Mouse (Mus musculus) limb, embryonic 13.5 days (tissue): ENCODE measurements around the gene Krt42. TPM values are rescaled to one million over a fixed set of nuclear protein-coding genes. Genes with fewer than 3 reads are reported as not detected.
A peak's percentile ranks its signal among the peaks of the same experiment; 100 is the strongest.

Source experiments
- ATAC-seq: fragments of 200-750 bp; cut with Nextera tagmentation; 2 replicates; pipeline ENCODE4 v1.8.0; 2017; ENCODE audit warnings: low read depth, moderate number of reproducible peaks, moderate TSS enrichment; ENCODE audit not compliant: low FRiP score
- H3K27ac ChIP-seq: fragments of 300-500 bp; sonication (generic); 2 replicates; pipeline ENCODE4 v1.5.1; 2015; ENCODE audit warnings: inconsistent platforms, mild to moderate bottlenecking, moderate library complexity
- H3K27me3 ChIP-seq: fragments of 300-500 bp; sonication (generic); 2 replicates; pipeline ENCODE4 v1.6.1; 2015; ENCODE audit warnings: mild to moderate bottlenecking, inconsistent platforms
- H3K36me3 ChIP-seq: fragments of 300-500 bp; sonication (generic); 2 replicates; pipeline ENCODE4 v1.6.1; 2015; ENCODE audit warnings: inconsistent platforms, mild to moderate bottlenecking, moderate library complexity
- H3K4me1 ChIP-seq: fragments of 300-500 bp; sonication (generic); 2 replicates; pipeline ENCODE4 v1.6.1; 2015; ENCODE audit warnings: inconsistent platforms
- H3K4me2 ChIP-seq: fragments of 300-500 bp; sonication (generic); replicated peaks from 2 replicates; pipeline ENCODE4 v1.6.1; 2015; ENCODE audit warnings: inconsistent platforms, mild to moderate bottlenecking, moderate library complexity
- H3K4me3 ChIP-seq: fragments of 300-500 bp; sonication (generic); 2 replicates; pipeline ENCODE4 v1.5.1; 2015; ENCODE audit warnings: moderate library complexity, mild to moderate bottlenecking, inconsistent platforms
- H3K9ac ChIP-seq: fragments of 300-500 bp; sonication (generic); 2 replicates; pipeline ENCODE4 v1.6.1; 2015; ENCODE audit warnings: mild to moderate bottlenecking, inconsistent platforms
- H3K9me3 ChIP-seq: fragments of 300-500 bp; sonication (generic); 2 replicates; pipeline ENCODE4 v1.6.1; 2016; ENCODE audit warnings: inconsistent platforms
- WGBS: fragments of 180-500 bp; shearing (Covaris S2); methylation state at CpG from one replicate; pipeline ENCODE4 v1.1.7; 2015; 5-methylcytosine and 5-hydroxymethylcytosine counted together
- polyA plus RNA-seq: library from polyadenylated mRNA; unstranded; fragments of >200 nt; fragmentation: Nextera tagmentation; extraction: Ambion mirVana; gene quantifications from 2 replicates; pipeline ENCODE4 v1.2.1, GENCODE M21; 2015

Gene Krt42
- polyA plus RNA-seq, 1 experiment from 2014 or later: not detected

GRCm38 (mm10) chr11:100298274-100299036, 28.8 kb upstream of the Krt42 start:
- H3K9ac ChIP-seq: no peak overlapping the region
- 0 out of 2 replicates have a peak, but pooled peaks cover 2% of the 10 kb centered on the region for H3K27me3 ChIP-seq
- H3K4me1 ChIP-seq: no peaks in the 10 kb centered on the region; the same call in 1 of the 2 replicates
- WGBS: 19% methylated on average over 18 of the region's 18 CpGs
- ATAC-seq: no peak
- H3K4me2 ChIP-seq: peak overlapping the region; percentile 49
- H3K4me3 ChIP-seq: peak overlapping the region; percentile 15; the same call in 1 of the 2 replicates
- H3K9me3 ChIP-seq: no peaks in the 10 kb centered on the region
- H3K36me3 ChIP-seq: no peaks in the 10 kb centered on the region
- H3K27ac ChIP-seq: no peak overlapping the region

- Histone ChIP-seq H3K9ac (no peak overlapping the region), H3K4me3 (peak overlapping the region; percentile 15; the same call in 1 of the 2 replicates), H3K4me2 (peak overlapping the region; percentile 49), H3K9me3 (no peaks in the 10 kb centered on the region), H3K36me3 (no peaks in the 10 kb centered on the region), H3K4me1 (no peaks in the 10 kb centered on the region; the same call in 1 of the 2 replicates), H3K27me3 (0 out of 2 replicates have a peak, but pooled peaks cover 2% of the 10 kb centered on the region), H3K27ac (no peak overlapping the region)
- ATAC-seq: no peak
- 34% methylated on average over 5 of the region's 5 CpGs for WGBS
Measured at GRCm38 (mm10) chr11:100297801-100298200, 28.1 kb upstream of the Krt42 start.

- ATAC-seq: no peak
- H3K36me3 ChIP-seq: no peaks in the 10 kb centered on the region
- no peak overlapping the region for H3K27ac ChIP-seq
- H3K9ac ChIP-seq: no peak overlapping the region
- H3K27me3 ChIP-seq: no peaks in the 10 kb centered on the region
- H3K4me2 ChIP-seq: no peak overlapping the region; the same call in 1 of the 2 replicates
- H3K4me3 ChIP-seq: no peak overlapping the region
- WGBS: 5% methylated on average over 10 of the region's 10 CpGs
- H3K4me1 ChIP-seq: peaks cover 2% of the 10 kb centered on the region
- H3K9me3 ChIP-seq: no peaks in the 10 kb centered on the region
Measured at GRCm38 (mm10) chr11:100295308-100295707, 25.6 kb upstream of the Krt42 start.

- Histone ChIP-seq H3K4me3 (no peak overlapping the region), H3K9ac (no peak overlapping the region), H3K4me2 (no peak overlapping the region), H3K36me3 (no peaks in the 10 kb centered on the region), H3K27me3 (no peaks in the 10 kb centered on the region), H3K4me1 (peaks cover 5% of the 10 kb centered on the region), H3K27ac (no peak overlapping the region), H3K9me3 (no peaks in the 10 kb centered on the region)
- WGBS: 64% methylated on average over 6 of the region's 6 CpGs
- no peak for ATAC-seq
Measured at GRCm38 (mm10) chr11:100292884-100293283, 23.2 kb upstream of the Krt42 start.

- Histone ChIP-seq H3K27me3 (no peaks in the 10 kb centered on the region), H3K9ac (0 out of 2 replicates have a peak overlapping the region, but pooled peaks have one; percentile 31), H3K4me2 (no peak overlapping the region), H3K36me3 (no peaks in the 10 kb centered on the region), H3K27ac (peak overlapping the region; percentile 44; the same call in 1 of the 2 replicates), H3K4me1 (peaks cover 5% of the 10 kb centered on the region; the same call in 1 of the 2 replicates), H3K4me3 (no peak overlapping the region), H3K9me3 (no peaks in the 10 kb centered on the region)
- ATAC-seq: no peak
- WGBS: 51% methylated on average over 5 of the region's 5 CpGs
Measured at GRCm38 (mm10) chr11:100290235-100290634, 20.6 kb upstream of the Krt42 start.

GRCm38 (mm10) chr11:100288942-100289341, 19.3 kb upstream of the Krt42 start:
- Histone ChIP-seq H3K27ac (no peak overlapping the region; the same call in 1 of the 2 replicates), H3K27me3 (no peaks in the 10 kb centered on the region)
- 74% methylated on average over 6 of the region's 6 CpGs for WGBS

GRCm38 (mm10) chr11:100287024-100287423, 17.4 kb upstream of the Krt42 start:
- WGBS: 38% methylated on average over 10 of the region's 10 CpGs
- Histone ChIP-seq H3K4me1 (peaks cover 5% of the 10 kb centered on the region; the same call in 1 of the 2 replicates), H3K36me3 (no peaks in the 10 kb centered on the region), H3K4me2 (no peak overlapping the region), H3K27me3 (no peaks in the 10 kb centered on the region), H3K9me3 (no peaks in the 10 kb centered on the region), H3K4me3 (no peak overlapping the region), H3K9ac (no peak overlapping the region), H3K27ac (peak overlapping the region; percentile 67; the same call in 1 of the 2 replicates)
- peak; percentile 34; the same call in 1 of the 2 replicates for ATAC-seq

More at GRCm38 (mm10) chr11:100288942-100289341, 19.3 kb upstream of the Krt42 start:
- Histone ChIP-seq H3K4me1 (peaks cover 5% of the 10 kb centered on the region; the same call in 1 of the 2 replicates), H3K4me2 (no peak overlapping the region), H3K36me3 (no peaks in the 10 kb centered on the region), H3K9ac (no peak overlapping the region), H3K9me3 (no peaks in the 10 kb centered on the region), H3K4me3 (no peak overlapping the region)
- no peak for ATAC-seq

- Histone ChIP-seq H3K27ac (no peak overlapping the region), H3K4me2 (no peak overlapping the region), H3K4me1 (no peaks in the 10 kb centered on the region), H3K9me3 (no peaks in the 10 kb centered on the region), H3K27me3 (no peaks in the 10 kb centered on the region), H3K36me3 (no peaks in the 10 kb centered on the region), H3K9ac (no peak overlapping the region), H3K4me3 (no peak overlapping the region)
- WGBS: 77% methylated on average over 4 of the region's 4 CpGs
- no peak for ATAC-seq
Measured at GRCm38 (mm10) chr11:100284988-100285387, 15.3 kb upstream of the Krt42 start.

- no peak overlapping the region for H3K9ac ChIP-seq
- H3K9me3 ChIP-seq: no peaks in the 10 kb centered on the region
- no peak overlapping the region for H3K4me3 ChIP-seq
- ATAC-seq: no peak
- no peak overlapping the region for H3K27ac ChIP-seq
- H3K4me1 ChIP-seq: no peaks in the 10 kb centered on the region
- H3K4me2 ChIP-seq: no peak overlapping the region
- WGBS: 25% methylated on average over 10 of the region's 10 CpGs
- no peaks in the 10 kb centered on the region for H3K36me3 ChIP-seq
- no peaks in the 10 kb centered on the region for H3K27me3 ChIP-seq
Measured at GRCm38 (mm10) chr11:100282549-100282948, 12.9 kb upstream of the Krt42 start.

- Histone ChIP-seq H3K9me3 (no peaks in the 10 kb centered on the region), H3K4me1 (no peaks in the 10 kb centered on the region), H3K4me3 (no peak overlapping the region), H3K36me3 (no peaks in the 10 kb centered on the region), H3K27me3 (no peaks in the 10 kb centered on the region), H3K27ac (no peak overlapping the region), H3K9ac (no peak overlapping the region), H3K4me2 (no peak overlapping the region)
- ATAC-seq: 0 out of 2 replicates have a peak, but pooled peaks have one; percentile 20
- WGBS: 18% methylated on average over 11 of the region's 11 CpGs
Measured at GRCm38 (mm10) chr11:100281596-100282544, 12.2 kb upstream of the Krt42 start.

- no peak for ATAC-seq
- H3K4me3 ChIP-seq: no peak overlapping the region
- H3K36me3 ChIP-seq: no peaks in the 10 kb centered on the region
- H3K9ac ChIP-seq: no peak overlapping the region
- WGBS: 49% methylated on average over 5 of the region's 5 CpGs
- H3K4me2 ChIP-seq: no peak overlapping the region
- H3K4me1 ChIP-seq: no peaks in the 10 kb centered on the region
- H3K9me3 ChIP-seq: no peaks in the 10 kb centered on the region
- H3K27me3 ChIP-seq: no peaks in the 10 kb centered on the region
- H3K27ac ChIP-seq: no peak overlapping the region
Measured at GRCm38 (mm10) chr11:100278759-100279158, 9.1 kb upstream of the Krt42 start.
